Mouse (Mus musculus): Measurements from ENCODE around the gene Prkn. TPM values are rescaled to one million over a fixed set of nuclear protein-coding genes. Genes with fewer than 3 reads are reported as not detected.

Prkn gene
- total and polyA plus RNA-seq, 2 experiments from 2014 or later: 9.0 to 9.4 TPM

- no peak overlapping the region for H3K27ac ChIP-seq (ENCODE audit: low read depth, low read length)
- 89% methylated on average over 4 of the region's 4 CpGs for WGBS
- H3K36me3 ChIP-seq (ENCODE audit: insufficient read depth, low read length): no peaks in the 10 kb centered on the region
- DNase-seq (ENCODE audit: low spot score) (no peak), ATAC-seq (ENCODE audit: low FRiP score) (no peak)
- H3K9ac ChIP-seq (replicated peaks; ENCODE audit: low read length, poor library complexity, severe bottlenecking): no peak overlapping the region
- no peak for TF ChIP-seq CTCF (IDR thresholded peaks at IDR 0.05)
- H3K4me2 ChIP-seq (ENCODE audit: low read depth, low read length, poor library complexity, severe bottlenecking): no peak overlapping the region
- H3K4me1 ChIP-seq (ENCODE audit: insufficient read depth, low read length): no peaks in the 10 kb centered on the region
- no peaks in the 10 kb centered on the region for H3K27me3 ChIP-seq (ENCODE audit: insufficient read depth, low read length)
- H3K4me3 ChIP-seq (ENCODE audit: low read depth, low read length): no peak overlapping the region
- H3K9me3 ChIP-seq (ENCODE audit: low read length): no peaks in the 10 kb centered on the region
Observed at GRCm38 (mm10) chr17:11353553-11353945, 513.4 kb downstream of the Prkn start.

- Histone ChIP-seq H3K9me3 (ENCODE audit: low read length) (no peaks in the 10 kb centered on the region), H3K9ac (replicated peaks; ENCODE audit: low read length, poor library complexity, severe bottlenecking) (no peak overlapping the region), H3K4me2 (ENCODE audit: low read depth, low read length, poor library complexity, severe bottlenecking) (no peak overlapping the region), H3K4me1 (ENCODE audit: insufficient read depth, low read length) (no peaks in the 10 kb centered on the region), H3K27me3 (ENCODE audit: insufficient read depth, low read length) (no peaks in the 10 kb centered on the region), H3K4me3 (ENCODE audit: low read depth, low read length) (no peak overlapping the region), H3K36me3 (ENCODE audit: insufficient read depth, low read length) (no peaks in the 10 kb centered on the region), H3K27ac (ENCODE audit: low read depth, low read length) (no peak overlapping the region)
- WGBS: 76% methylated on average over 7 of the region's 7 CpGs
- no peak for DNase-seq (ENCODE audit: low spot score)
- TF ChIP-seq CTCF (IDR thresholded peaks at IDR 0.05): no peak
- ATAC-seq (ENCODE audit: low FRiP score): no peak
Observed at GRCm38 (mm10) chr17:11354348-11354747, 514.2 kb downstream of the Prkn start.

GRCm38 (mm10) chr17:11375461-11375860 lies 535.3 kb downstream of the Prkn start:
- Histone ChIP-seq H3K9me3 (ENCODE audit: low read length) (no peaks in the 10 kb centered on the region), H3K4me3 (ENCODE audit: low read depth, low read length) (no peak overlapping the region), H3K4me2 (ENCODE audit: low read depth, low read length, poor library complexity, severe bottlenecking) (no peak overlapping the region), H3K36me3 (ENCODE audit: insufficient read depth, low read length) (no peaks in the 10 kb centered on the region), H3K27me3 (ENCODE audit: insufficient read depth, low read length) (no peaks in the 10 kb centered on the region), H3K27ac (ENCODE audit: low read depth, low read length) (no peak overlapping the region), H3K4me1 (ENCODE audit: insufficient read depth, low read length) (no peaks in the 10 kb centered on the region), H3K9ac (replicated peaks; ENCODE audit: low read length, poor library complexity, severe bottlenecking) (no peak overlapping the region)
- WGBS: 85% methylated on average over 2 of the region's 2 CpGs
- TF ChIP-seq CTCF (IDR thresholded peaks at IDR 0.05): no peak
- ATAC-seq (ENCODE audit: low FRiP score) (no peak), DNase-seq (ENCODE audit: low spot score) (no peak)

GRCm38 (mm10) chr17:11383364-11383962 lies 543.3 kb downstream of the Prkn start:
- no peaks in the 10 kb centered on the region for H3K27me3 ChIP-seq (ENCODE audit: insufficient read depth, low read length)
- H3K4me1 ChIP-seq (ENCODE audit: insufficient read depth, low read length): no peaks in the 10 kb centered on the region
- H3K9me3 ChIP-seq (ENCODE audit: low read length): no peaks in the 10 kb centered on the region
- H3K4me3 ChIP-seq (ENCODE audit: low read depth, low read length): no peak overlapping the region
- 89% methylated on average over 8 of the region's 8 CpGs for WGBS
- no peaks in the 10 kb centered on the region for H3K36me3 ChIP-seq (ENCODE audit: insufficient read depth, low read length)
- no peak for TF ChIP-seq CTCF (IDR thresholded peaks at IDR 0.05)
- DNase-seq (ENCODE audit: low spot score): no peak
- H3K4me2 ChIP-seq (ENCODE audit: low read depth, low read length, poor library complexity, severe bottlenecking): no peak overlapping the region
- H3K27ac ChIP-seq (ENCODE audit: low read depth, low read length): no peak overlapping the region
- H3K9ac ChIP-seq (replicated peaks; ENCODE audit: low read length, poor library complexity, severe bottlenecking): no peak overlapping the region
- no peak for ATAC-seq (ENCODE audit: low FRiP score)

GRCm38 (mm10) chr17:11385246-11385645 lies 545.1 kb downstream of the Prkn start:
- ATAC-seq (ENCODE audit: low FRiP score) (no peak), DNase-seq (ENCODE audit: low spot score) (peak; percentile 49)
- Histone ChIP-seq H3K27me3 (ENCODE audit: insufficient read depth, low read length) (no peaks in the 10 kb centered on the region), H3K36me3 (ENCODE audit: insufficient read depth, low read length) (no peaks in the 10 kb centered on the region), H3K27ac (ENCODE audit: low read depth, low read length) (no peak overlapping the region), H3K9me3 (ENCODE audit: low read length) (no peaks in the 10 kb centered on the region), H3K4me1 (ENCODE audit: insufficient read depth, low read length) (no peaks in the 10 kb centered on the region), H3K9ac (replicated peaks; ENCODE audit: low read length, poor library complexity, severe bottlenecking) (no peak overlapping the region), H3K4me3 (ENCODE audit: low read depth, low read length) (no peak overlapping the region), H3K4me2 (ENCODE audit: low read depth, low read length, poor library complexity, severe bottlenecking) (no peak overlapping the region)
- WGBS: 87% methylated on average over 4 of the region's 4 CpGs
- TF ChIP-seq CTCF (IDR thresholded peaks at IDR 0.05): no peak

GRCm38 (mm10) chr17:11392622-11393294 lies 552.6 kb downstream of the Prkn start:
- no peaks in the 10 kb centered on the region for H3K9me3 ChIP-seq (ENCODE audit: low read length)
- ATAC-seq (ENCODE audit: low FRiP score) (no peak), DNase-seq (ENCODE audit: low spot score) (no peak)
- no peak for TF ChIP-seq CTCF (IDR thresholded peaks at IDR 0.05)
- H3K36me3 ChIP-seq (ENCODE audit: insufficient read depth, low read length): no peaks in the 10 kb centered on the region
- no peak overlapping the region for H3K9ac ChIP-seq (replicated peaks; ENCODE audit: low read length, poor library complexity, severe bottlenecking)
- H3K27me3 ChIP-seq (ENCODE audit: insufficient read depth, low read length): no peaks in the 10 kb centered on the region
- H3K27ac ChIP-seq (ENCODE audit: low read depth, low read length): no peak overlapping the region
- WGBS: 38% methylated on average over 11 of the region's 11 CpGs
- no peak overlapping the region for H3K4me2 ChIP-seq (ENCODE audit: low read depth, low read length, poor library complexity, severe bottlenecking)
- peaks cover 2% of the 10 kb centered on the region; the same call in 1 of the 2 replicates for H3K4me1 ChIP-seq (ENCODE audit: insufficient read depth, low read length)
- H3K4me3 ChIP-seq (ENCODE audit: low read depth, low read length): no peak overlapping the region
